Mouse (Mus musculus): Measurements from ENCODE around the gene F830045P16Rik.

Gene F830045P16Rik

GRCm38 (mm10) chr2:129536377-129536776, at the start of gene F830045P16Rik:
Gene F830045P16Rik (minus strand): TSS chr2:129536602.
- in situ Hi-C loops (cut with MboI; ENCODE audit: low sequenced_read_pairs): no loop called here

DNA sequence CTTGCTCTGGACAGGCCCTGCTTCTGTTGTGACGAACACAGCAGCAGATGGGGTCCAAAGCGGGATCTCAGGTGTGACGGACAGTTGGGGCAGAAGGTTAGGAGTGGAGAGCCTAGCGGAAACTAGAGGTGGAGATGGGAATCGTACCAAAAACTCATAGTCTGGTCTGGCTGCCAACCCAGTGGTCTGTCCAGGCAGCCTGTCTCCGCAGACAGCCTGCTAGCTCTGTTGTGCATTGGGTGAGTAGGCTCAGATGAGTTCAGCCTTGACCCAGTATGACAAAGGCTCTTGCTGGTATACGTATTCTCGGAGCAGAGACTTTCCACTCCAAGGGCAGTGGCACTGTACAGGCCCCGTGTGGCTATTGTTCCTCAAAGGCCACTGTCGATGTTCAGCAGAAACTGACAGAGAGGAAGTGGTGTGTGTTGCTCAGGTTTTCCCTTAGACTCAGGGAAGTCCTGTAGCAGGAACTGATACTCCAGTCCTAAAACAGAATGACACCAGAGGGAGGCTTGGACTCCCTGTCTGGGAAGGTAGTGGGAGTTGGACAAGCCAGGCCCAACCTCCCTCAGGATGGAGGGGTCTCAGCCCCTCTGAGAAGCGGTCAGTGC, 49.6 kb upstream of the F830045P16Rik start:
- in situ Hi-C loops (cut with MboI; ENCODE audit: low sequenced_read_pairs): no loop called here

- in situ Hi-C loops (cut with MboI; ENCODE audit: low sequenced_read_pairs): no loop called here
Measured at GRCm38 (mm10) chr2:129584905-129585304, 48.5 kb upstream of the F830045P16Rik start.

GRCm38 (mm10) chr2:129582261-129582660, 45.9 kb upstream of the F830045P16Rik start:
- in situ Hi-C loops (cut with MboI; ENCODE audit: low sequenced_read_pairs): no loop called here

GRCm38 (mm10) chr2:129581826-129582225, 45.4 kb upstream of the F830045P16Rik start:
- in situ Hi-C loops (cut with MboI; ENCODE audit: low sequenced_read_pairs): no loop called here

DNA sequence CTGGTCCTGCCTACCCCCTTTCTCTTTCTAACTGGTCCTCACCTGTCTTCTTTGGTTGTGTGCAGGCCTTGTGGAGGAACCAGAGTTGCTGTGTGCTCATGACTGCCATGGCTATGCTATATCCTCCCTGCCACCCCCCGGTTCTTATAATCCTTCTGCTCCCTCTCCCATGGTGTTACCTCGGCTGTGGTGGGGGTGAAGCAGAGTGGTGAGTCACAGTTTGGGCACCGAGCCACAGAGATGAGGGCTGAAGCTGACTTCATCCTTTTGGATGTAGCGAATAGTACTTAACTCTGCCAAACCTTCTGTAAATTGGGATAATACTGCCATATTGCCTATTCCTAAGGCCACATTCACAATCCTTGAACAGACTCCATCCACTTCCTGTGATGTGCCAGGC, 44.3 kb upstream of the F830045P16Rik start:
- in situ Hi-C loops (cut with MboI; ENCODE audit: low sequenced_read_pairs): no loop called here

- in situ Hi-C loops (cut with MboI; ENCODE audit: low sequenced_read_pairs): no loop called here
Measured at GRCm38 (mm10) chr2:129576611-129577447, 40.4 kb upstream of the F830045P16Rik start.

- in situ Hi-C loops (cut with MboI; ENCODE audit: low sequenced_read_pairs): no loop called here
Measured at GRCm38 (mm10) chr2:129575113-129575512, 38.7 kb upstream of the F830045P16Rik start.

DNA sequence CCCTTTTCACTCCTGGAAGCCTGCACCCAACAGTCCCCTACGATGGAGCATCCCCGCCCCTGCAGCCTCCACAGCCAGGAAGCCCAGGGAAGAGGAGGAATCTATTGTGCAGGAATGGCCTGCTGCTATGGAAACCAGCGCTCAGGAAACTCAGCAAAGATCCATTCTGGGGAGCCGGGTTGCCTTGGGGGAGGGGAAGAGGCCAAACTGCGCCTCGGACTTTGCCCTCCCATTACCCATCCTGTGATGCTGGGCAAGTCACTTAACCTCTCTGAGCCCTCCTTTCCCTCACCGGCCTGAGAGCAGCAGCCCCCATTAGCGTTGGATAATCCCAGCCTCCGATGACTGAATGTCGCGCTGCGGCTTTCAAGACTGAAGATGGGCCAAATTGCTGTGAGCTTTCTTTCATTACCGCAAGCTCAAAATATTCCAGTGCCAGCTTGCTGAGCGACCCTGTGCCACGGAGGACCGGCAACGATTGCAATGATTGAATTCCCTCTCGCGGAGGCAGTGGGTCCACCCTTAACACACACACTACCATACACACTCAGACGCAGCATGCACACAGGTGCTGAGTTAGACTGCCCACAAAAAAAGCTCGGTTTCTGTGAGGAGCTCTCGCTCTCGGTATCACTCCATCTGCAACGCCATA, 38.1 kb upstream of the F830045P16Rik start:
- in situ Hi-C loops (cut with MboI; ENCODE audit: low sequenced_read_pairs): no loop called here

DNA sequence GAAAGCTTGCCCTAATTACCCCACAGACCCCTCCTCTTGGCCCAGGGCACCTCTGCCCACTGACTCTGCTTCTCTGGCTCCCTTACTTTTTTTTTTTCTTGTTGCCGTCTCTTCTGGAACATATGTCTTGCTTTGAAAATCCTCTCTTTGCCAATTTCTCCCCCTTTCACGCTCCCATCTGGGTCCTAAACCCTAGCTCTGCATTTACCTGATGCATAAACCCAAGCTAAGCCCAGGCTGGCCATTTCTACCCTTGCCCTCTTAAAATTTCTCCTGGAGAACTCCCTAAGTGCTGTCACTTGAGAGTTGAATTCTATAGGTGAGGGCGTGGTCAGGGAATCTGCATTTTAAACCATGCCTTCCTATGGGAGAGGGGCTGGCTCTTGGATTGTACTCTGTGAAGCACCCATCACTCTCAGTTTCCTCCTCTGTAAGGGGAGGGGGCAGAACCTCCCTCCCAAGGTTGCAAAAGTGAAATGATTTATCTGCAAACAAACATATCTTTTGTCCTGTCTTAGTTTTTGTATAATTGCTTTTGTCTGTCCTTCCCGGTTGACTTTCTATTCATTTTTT, 37.4 kb upstream of the F830045P16Rik start:
- in situ Hi-C loops (cut with MboI; ENCODE audit: low sequenced_read_pairs): no loop called here

GRCm38 (mm10) chr2:129569556-129569955, 33.2 kb upstream of the F830045P16Rik start:
- in situ Hi-C loops (cut with MboI; ENCODE audit: low sequenced_read_pairs): no loop called here

DNA sequence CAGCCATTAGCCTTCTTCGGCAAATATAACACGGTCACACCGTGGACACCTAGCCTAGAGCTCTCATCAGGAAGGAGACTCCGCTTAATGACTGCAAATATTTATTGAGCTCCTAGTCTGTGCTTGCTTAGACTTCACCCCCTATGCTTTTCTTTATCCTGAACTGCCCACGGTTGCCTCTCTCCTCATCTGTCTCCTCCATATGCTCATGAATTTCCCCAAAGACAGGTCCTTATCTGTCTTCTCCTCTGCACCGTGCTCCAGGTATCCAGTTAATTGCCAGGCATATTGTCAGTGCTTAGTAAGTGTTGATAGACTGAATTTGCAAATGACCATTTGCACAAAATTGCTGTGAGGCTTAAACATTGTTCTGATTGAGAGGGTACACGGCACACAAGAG, 32.7 kb upstream of the F830045P16Rik start:
- in situ Hi-C loops (cut with MboI; ENCODE audit: low sequenced_read_pairs): no loop called here

DNA sequence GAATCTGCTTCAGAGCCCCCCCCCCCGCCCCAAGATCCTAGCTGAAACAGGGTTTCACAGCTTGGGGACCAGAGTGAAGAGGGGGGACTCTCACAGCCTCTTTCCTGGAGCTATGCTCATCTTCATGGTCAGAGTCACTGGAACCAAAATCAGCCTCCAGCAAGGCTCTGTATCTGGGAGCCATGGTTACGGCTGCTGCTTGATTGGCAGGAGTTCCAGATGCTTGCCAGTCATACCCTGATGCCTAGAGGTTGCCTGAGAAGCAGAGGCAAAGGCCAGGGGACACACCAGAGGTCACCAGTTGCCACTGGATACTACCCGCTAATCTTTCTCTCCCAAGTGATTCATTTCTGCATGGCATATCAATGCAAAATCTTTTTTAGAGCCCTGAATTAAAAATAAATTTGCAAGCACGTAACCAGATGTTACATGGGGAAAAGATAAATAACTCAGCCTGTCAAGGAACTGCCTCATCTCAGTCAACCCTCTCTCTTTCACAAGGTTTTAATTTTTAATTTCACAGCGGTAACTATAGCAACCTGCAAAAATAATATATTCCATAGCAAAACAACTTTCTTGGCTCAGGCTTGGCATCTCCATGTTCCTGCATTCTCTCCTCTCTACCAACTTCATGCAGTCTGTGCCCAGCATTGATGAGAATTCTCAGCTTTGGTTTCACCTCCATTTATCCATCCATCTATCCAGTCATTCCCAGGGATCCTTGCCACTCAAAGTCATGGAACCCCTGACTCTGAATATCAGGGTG, 27.7 kb upstream of the F830045P16Rik start:
- in situ Hi-C loops (cut with MboI; ENCODE audit: low sequenced_read_pairs): no loop called here

DNA sequence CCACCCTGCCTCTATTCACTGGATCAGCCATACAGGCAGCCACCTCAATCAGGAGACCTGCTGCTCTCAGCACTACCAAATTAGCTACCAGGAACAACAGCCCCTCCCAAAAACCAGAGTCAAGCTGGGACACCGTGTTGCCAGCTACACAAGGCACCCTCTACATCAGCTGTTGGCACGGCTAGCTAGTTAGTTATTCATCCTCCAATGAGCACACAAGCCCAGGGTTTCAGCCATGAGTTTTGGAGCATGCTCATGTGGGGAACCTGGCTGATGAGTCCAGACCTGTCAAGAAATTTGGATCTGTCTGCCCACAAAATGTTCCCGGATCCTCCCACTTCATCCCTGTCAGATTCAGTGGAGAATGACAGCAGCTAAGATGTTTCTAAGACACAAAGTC, 25.4 kb upstream of the F830045P16Rik start:
- in situ Hi-C loops (cut with MboI; ENCODE audit: low sequenced_read_pairs): no loop called here

DNA sequence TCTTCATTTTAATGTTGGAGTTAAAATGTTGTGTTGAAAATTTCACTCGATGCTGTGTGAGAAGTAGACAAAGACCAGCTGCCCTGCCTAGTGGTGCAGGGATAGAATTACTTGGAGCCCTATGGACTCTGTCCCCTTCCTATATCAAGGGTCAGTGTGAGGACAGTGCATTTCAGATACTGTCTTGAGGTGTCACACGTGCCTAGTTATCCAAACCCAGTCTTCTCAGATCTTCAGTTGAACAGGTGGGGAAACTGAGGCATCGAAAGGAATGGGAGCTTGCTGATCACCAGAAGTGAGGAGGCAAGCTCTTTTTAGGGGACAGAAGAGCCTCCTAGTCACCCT, 22.4 kb upstream of the F830045P16Rik start:
- in situ Hi-C loops (cut with MboI; ENCODE audit: low sequenced_read_pairs): no loop called here

DNA sequence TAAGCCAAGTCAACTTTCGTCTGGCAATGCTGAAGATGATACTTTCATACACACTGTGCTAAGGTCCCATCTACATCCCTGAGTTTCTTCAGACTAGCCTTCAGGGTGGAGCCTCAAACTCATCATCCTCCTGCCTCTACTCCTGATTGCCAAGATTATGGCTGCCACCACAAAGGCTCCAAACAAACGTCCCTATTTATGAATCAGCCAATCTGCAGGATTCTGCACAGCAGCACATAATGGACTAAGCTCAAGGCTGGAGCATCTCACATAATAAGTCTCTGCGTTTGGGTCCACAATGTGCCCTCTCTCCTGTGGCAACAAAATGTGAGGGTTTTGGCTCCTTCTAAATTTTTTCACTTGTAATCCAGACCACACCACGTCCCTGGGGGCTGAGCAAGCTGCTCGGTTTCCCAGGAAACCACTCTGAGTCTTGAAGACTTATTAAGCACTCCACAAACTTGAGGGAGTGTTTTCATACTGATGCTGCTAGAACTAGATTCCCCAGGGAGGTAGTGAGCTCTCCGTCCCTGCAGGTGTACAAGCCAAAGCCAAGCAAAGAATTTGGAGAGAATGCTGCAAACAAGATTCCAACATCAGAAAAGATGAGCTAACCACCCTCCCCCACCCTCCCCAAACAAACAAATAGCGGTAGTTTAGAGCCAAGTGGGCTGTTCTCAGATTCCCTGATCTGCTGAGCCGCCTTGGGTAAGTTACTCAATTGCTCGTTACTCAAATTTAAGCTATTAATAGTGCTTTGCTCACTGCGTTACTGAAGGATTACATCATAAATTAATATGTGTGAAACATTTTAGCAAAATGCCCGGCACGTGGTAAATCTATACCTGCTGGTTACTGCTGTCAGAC, 21.8 kb upstream of the F830045P16Rik start:
- in situ Hi-C loops (cut with MboI; ENCODE audit: low sequenced_read_pairs): no loop called here

- in situ Hi-C loops (cut with MboI; ENCODE audit: low sequenced_read_pairs): no loop called here
Measured at GRCm38 (mm10) chr2:129556081-129556480, 19.7 kb upstream of the F830045P16Rik start.

GRCm38 (mm10) chr2:129550781-129551180, 14.4 kb upstream of the F830045P16Rik start:
- in situ Hi-C loops (cut with MboI; ENCODE audit: low sequenced_read_pairs): no loop called here

DNA sequence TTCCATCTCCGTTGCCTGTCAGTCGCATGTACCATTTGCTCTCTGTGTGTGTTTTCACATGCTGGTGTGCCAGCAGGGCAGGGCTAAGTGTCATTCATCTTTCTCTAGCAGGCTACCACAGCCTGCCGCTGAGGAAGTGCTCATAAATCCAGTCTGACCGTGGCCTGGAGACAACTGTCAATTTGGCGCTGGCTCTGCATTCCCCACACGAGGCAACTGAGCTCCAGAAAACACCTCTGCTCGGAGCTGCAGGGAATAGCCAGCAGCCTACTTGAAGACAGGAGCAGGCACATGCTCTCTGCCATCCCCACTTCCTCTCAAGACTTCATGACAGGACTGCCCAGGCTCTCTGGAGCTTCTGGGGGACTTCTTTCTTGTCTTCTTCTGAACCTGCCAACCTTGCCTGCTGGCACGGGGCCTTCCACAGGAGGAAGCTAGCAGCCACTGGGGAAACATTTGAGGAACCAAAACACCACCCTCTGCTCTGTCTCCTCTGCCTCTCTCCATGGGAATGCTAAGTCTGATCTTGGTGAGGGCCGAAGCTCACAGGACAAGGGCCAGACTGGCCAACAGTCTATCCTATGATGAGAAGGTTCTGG, 13.2 kb upstream of the F830045P16Rik start:
- in situ Hi-C loops (cut with MboI; ENCODE audit: low sequenced_read_pairs): no loop called here

GRCm38 (mm10) chr2:129546772-129547171, 10.4 kb upstream of the F830045P16Rik start:
- in situ Hi-C loops (cut with MboI; ENCODE audit: low sequenced_read_pairs): no loop called here

All from CH12F3 (cell line).